8 mouse cellular contexts compared by ENCODE assay signal in the genomic region with DNA sequence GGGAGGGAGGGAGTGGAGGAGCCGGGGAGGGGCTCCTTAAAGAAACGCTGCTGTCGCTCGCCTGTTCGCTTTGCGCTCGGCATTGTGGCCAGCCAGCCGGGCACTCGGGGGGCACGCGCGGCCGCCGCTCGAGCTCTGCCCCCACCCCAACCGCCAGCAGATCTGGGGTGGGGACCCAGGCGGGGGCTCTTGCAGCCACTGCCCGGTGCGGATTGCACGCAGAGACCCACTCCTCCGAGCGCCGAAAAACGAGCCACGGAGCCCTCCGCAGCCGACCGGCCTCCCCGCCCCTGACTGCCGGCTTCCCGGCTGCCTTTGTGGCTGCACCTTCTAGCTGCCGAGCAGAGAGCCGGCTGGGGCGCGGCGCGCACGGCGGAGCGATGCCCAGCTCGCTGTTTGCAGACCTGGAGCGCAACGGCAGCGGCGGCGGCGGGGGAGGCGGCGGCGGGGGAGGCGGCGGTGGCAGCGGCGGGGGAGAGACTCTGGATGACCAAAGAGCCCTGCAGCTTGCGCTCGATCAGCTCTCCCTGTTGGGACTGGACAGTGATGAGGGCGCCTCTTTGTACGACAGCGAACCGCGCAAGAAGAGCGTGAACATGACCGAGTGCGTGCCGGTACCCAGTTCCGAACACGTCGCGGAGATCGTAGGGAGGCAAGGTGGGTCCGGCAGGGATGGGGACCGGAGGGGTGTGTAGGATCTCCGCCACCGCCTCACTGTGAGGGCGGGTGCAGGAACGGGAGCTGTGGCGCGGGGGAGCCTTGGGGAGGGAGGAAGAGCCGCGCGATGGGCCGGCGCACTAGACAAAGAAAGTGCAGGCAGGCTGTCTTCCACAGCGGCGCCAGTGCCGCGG. TPM values are rescaled to one million over a fixed set of nuclear protein-coding genes. Genes with fewer than 3 reads are reported as not detected.
DNase-seq lines count a peak whose midpoint lies in the region; ATAC-seq and TF ChIP-seq lines count a peak whose summit lies in the region.

A gene (plus strand): TSS at position 63 of the 851 bp plus-strand sequence.

- intact Hi-C loops in gastrocnemius, adult 2 months (cut with DNase I): loop anchor here (10.0 kb wide), 1 partner anchor 153 kb away; no protein-coding TSS in a partner anchor

- ATAC-seq in hindbrain, embryonic 16.5 days: no peak
- ATAC-seq in megakaryocyte, adult 5-6 weeks (ENCODE audit: poor library complexity, severe bottlenecking): peak; percentile 13
- ATAC-seq in inflammation-experienced regulatory T-cells, adult 6 months: no peak

- no peak for TF ChIP-seq CTCF in gastrocnemius, adult 2 months (IDR thresholded peaks at IDR 0.05)

- WGBS in hindbrain, embryonic 16.5 days: under 1% methylated on average over 75 of the region's 87 CpGs

- peak within 1 kb of the TSS; percentile 90 for H3K4me3 ChIP-seq in gastrocnemius, adult 2 months
- peak within 1 kb of the TSS; percentile 93 for H3K4me3 ChIP-seq in hindbrain, embryonic 16.5 days (ENCODE audit: low read length)

- no peaks in the 10 kb centered on the region for H3K9me3 ChIP-seq in hindbrain, embryonic 16.5 days (ENCODE audit: control insufficient read depth, low read length)

- H3K9ac ChIP-seq in hindbrain, embryonic 16.5 days (ENCODE audit: low read depth, low read length): peak within 1 kb of the TSS; percentile 94

- H3K27me3 ChIP-seq in hindbrain, embryonic 16.5 days (replicated peaks; ENCODE audit: control insufficient read depth, insufficient read depth, low read length): no peaks in the 10 kb centered on the region

- DNase-seq in T-cell, adult 2 months (ENCODE audit: low spot score): peak; percentile 63
- DNase-seq in cerebellum, postnatal 10 days: peak; percentile 76 to 79
- DNase-seq in gastrocnemius, adult 2 months: peak; percentile 69
- DNase-seq in left cerebral cortex, adult 8-10 months (ENCODE audit: low spot score in 2 of 2): peak; percentile 62 to 65
- DNase-seq in right cerebral cortex, postnatal 36 days (ENCODE audit: low spot score in 2 of 2): peak; percentile 50 to 65

- peak within 1 kb of the TSS; percentile 92 for H3K27ac ChIP-seq in gastrocnemius, adult 2 months
- H3K27ac ChIP-seq in hindbrain, embryonic 16.5 days (ENCODE audit: low read depth, low read length): peak within 1 kb of the TSS; percentile 100

- peak within 1 kb of the TSS; percentile 75 for H3K4me2 ChIP-seq in hindbrain, embryonic 16.5 days (ENCODE audit: low read length)

- peaks cover 4% of the 10 kb centered on the region; the same call in 1 of the 2 replicates for H3K36me3 ChIP-seq in hindbrain, embryonic 16.5 days (ENCODE audit: control insufficient read depth, insufficient read depth, low read length)

- peaks cover 18% of the 10 kb centered on the region for H3K4me1 ChIP-seq in hindbrain, embryonic 16.5 days (ENCODE audit: control insufficient read depth, insufficient read depth, low read depth, low read length)

RNA-seq across cellular contexts. Expression of the gene that starts here (rescaled TPM):
- under 1 TPM; 0.43 to 0.59 TPM for total RNA-seq in gastrocnemius, adult 2 months (2021)
- polyA plus RNA-seq in hindbrain, embryonic 16.5 days (2015; fragmentation: Nextera tagmentation; extraction: Ambion mirVana): 20.7 and 21.6 TPM in 2 replicates
- 10 to 100 TPM; 15.8 to 19.3 (median 17.1) TPM for total RNA-seq in left cerebral cortex, adult 8-10 months (2022)
- total RNA-seq in megakaryocyte, adult 5-6 weeks (2015): 2.5 and 3.7 TPM in 2 replicates
- total RNA-seq in megakaryocyte, adult 5-6 weeks (2017): 3.9 and 5.2 TPM in 2 replicates
- 1 to 10 TPM; 1.5 to 1.8 (median 1.7) TPM for polyA plus RNA-seq in inflammation-experienced regulatory T-cells, adult 6 months (2017; shearing (Covaris generic))

Comparison
In these comparisons a context has a peak if more than half of its experiments do, and no peak if none do; other contexts are left out.
1. Peak in DNase-seq, H3K4me3 ChIP-seq and H3K27ac ChIP-seq in gastrocnemius, adult 2 months; RNA of the gene not detected or under 1 TPM.